Mouse (Mus musculus): Measurements from ENCODE around the gene Gm20662. TPM values are rescaled to one million over a fixed set of nuclear protein-coding genes. Genes with fewer than 3 reads are reported as not detected.

The Gm20662 gene
- total RNA-seq, 2 experiments from 2014 or later: 1.6 to 3.8 TPM

- DNase-seq: peak in 1 of 2 experiments; percentile 3
Measured at GRCm38 (mm10) chr9:108054331-108055040, 58.3 kb downstream of the Gm20662 start.

GRCm38 (mm10) chr9:108055061-108055460, 58.9 kb downstream of the Gm20662 start:
- no peak for DNase-seq

- no peak for DNase-seq
Measured at GRCm38 (mm10) chr9:108055661-108056237, 59.6 kb downstream of the Gm20662 start.

- DNase-seq: no peak
Measured at GRCm38 (mm10) chr9:108056361-108057261, 60.5 kb downstream of the Gm20662 start.

- no peak for DNase-seq
Measured at GRCm38 (mm10) chr9:108057262-108057562, 61.1 kb downstream of the Gm20662 start.

- no peak for DNase-seq
Measured at GRCm38 (mm10) chr9:108058291-108058690, 62.1 kb downstream of the Gm20662 start.

GRCm38 (mm10) chr9:108062142-108062541, 66.0 kb downstream of the Gm20662 start:
- no peak for DNase-seq

GRCm38 (mm10) chr9:108063361-108063760, 67.2 kb downstream of the Gm20662 start:
- no peak for DNase-seq

GRCm38 (mm10) chr9:108065491-108066011, 69.4 kb downstream of the Gm20662 start:
- peak; percentile 61 to 63 for DNase-seq

- DNase-seq: no peak
Measured at GRCm38 (mm10) chr9:108067199-108067598, 71.0 kb downstream of the Gm20662 start.

GRCm38 (mm10) chr9:108067900-108068299, 71.8 kb downstream of the Gm20662 start:
- peak; percentile 76 to 79 for DNase-seq

GRCm38 (mm10) chr9:108069007-108069406, 72.9 kb downstream of the Gm20662 start:
- DNase-seq: no peak

- no peak for DNase-seq
Measured at GRCm38 (mm10) chr9:108069529-108069928, 73.4 kb downstream of the Gm20662 start.

- DNase-seq: no peak
Measured at GRCm38 (mm10) chr9:108071801-108072200, 75.7 kb downstream of the Gm20662 start.

GRCm38 (mm10) chr9:108072481-108072924, 76.4 kb downstream of the Gm20662 start:
- no peak for DNase-seq

- DNase-seq: no peak
Measured at GRCm38 (mm10) chr9:108073141-108073930, 77.2 kb downstream of the Gm20662 start.

- DNase-seq: no peak
Measured at GRCm38 (mm10) chr9:108080168-108080567, 84.0 kb downstream of the Gm20662 start, which contains the start of gene Mst1. Gene Mst1, plus strand, starts transcription at chr9:108080436.

- DNase-seq: no peak
Measured at GRCm38 (mm10) chr9:108082549-108082948, 86.4 kb downstream of the Gm20662 start.

GRCm38 (mm10) chr9:108082988-108083431, 86.9 kb downstream of the Gm20662 start, which contains the start of gene Rnf123:
Gene Rnf123, minus strand, starts transcription at chr9:108083346.
- DNase-seq: no peak

- DNase-seq: no peak
Measured at GRCm38 (mm10) chr9:108083561-108083960, 87.4 kb downstream of the Gm20662 start.

GRCm38 (mm10) chr9:108085261-108085660, 89.1 kb downstream of the Gm20662 start:
- DNase-seq: no peak

GRCm38 (mm10) chr9:108090611-108091120, 94.5 kb downstream of the Gm20662 start:
- DNase-seq: no peak

All from layer of hippocampus, postnatal 36 days (tissue).